Mouse (Mus musculus) hindbrain, embryonic 11.5 days (tissue): ENCODE measurements at regions not wholly inside any gene's neighbourhood (a gene's known extent, or its start where the extent isn't known, plus 50 kb on each side); places are given as distances from the start of the nearest gene placed in this dataset.

ENCODE experiments used
- ATAC-seq: fragments of 200-750 bp; cut with Nextera tagmentation; 2 replicates; pipeline ENCODE4 v1.8.0; 2017; ENCODE audit warnings: mild to moderate bottlenecking, moderate TSS enrichment, moderate library complexity; ENCODE audit not compliant: low FRiP score
- DNase-seq: peaks from one replicate; pipeline ENCODE4 v3.0.0-alpha.2; 2015; ENCODE audit warnings: low spot score
- H3K27ac ChIP-seq: fragments of 300-500 bp; sonication (generic); 2 replicates; pipeline ENCODE4 v1.5.1; 2014; ENCODE audit warnings: mild to moderate bottlenecking, low read depth, low read length
- H3K27me3 ChIP-seq: fragments of 300-500 bp; sonication (generic); 2 replicates; pipeline ENCODE4 v1.6.1; 2014; ENCODE audit warnings: mild to moderate bottlenecking, low read length, moderate library complexity, mixed read lengths; ENCODE audit not compliant: control insufficient read depth, insufficient read depth
- H3K36me3 ChIP-seq: fragments of 300-500 bp; sonication (generic); 2 replicates; pipeline ENCODE4 v1.6.1; 2014; ENCODE audit warnings: mild to moderate bottlenecking, low read length, moderate library complexity, mixed read lengths; ENCODE audit not compliant: control insufficient read depth, insufficient read depth
- H3K4me1 ChIP-seq: fragments of 300-500 bp; sonication (generic); replicated peaks from 2 replicates; pipeline ENCODE4 v1.6.1; 2014; ENCODE audit warnings: low read length, mixed read lengths; ENCODE audit not compliant: control insufficient read depth, insufficient read depth
- H3K4me2 ChIP-seq: fragments of 300-500 bp; sonication (generic); replicated peaks from 2 replicates; pipeline ENCODE4 v1.6.1; 2014; ENCODE audit warnings: mild to moderate bottlenecking, low read depth, low read length
- H3K4me3 ChIP-seq: fragments of 300-500 bp; sonication (generic); 2 replicates; pipeline ENCODE4 v1.5.1; 2014; ENCODE audit warnings: low read depth, low read length
- H3K9ac ChIP-seq: fragments of 300-500 bp; sonication (generic); 2 replicates; pipeline ENCODE4 v1.6.1; 2014; ENCODE audit warnings: low read depth, low read length
- H3K9me3 ChIP-seq: fragments of 300-500 bp; sonication (generic); 2 replicates; pipeline ENCODE4 v1.6.1; 2016; ENCODE audit warnings: low read length; ENCODE audit not compliant: control insufficient read depth
- WGBS: fragments of 180-500 bp; shearing (Covaris S2); extraction: QIAGEN DNeasy Blood & Tissue Kit; methylation state at CpG from one replicate; pipeline ENCODE4 v1.1.7; 2014; 5-methylcytosine and 5-hydroxymethylcytosine counted together

GRCm38 (mm10) chr12:77140141-77140540 lies 97.8 kb upstream of the Fut8 start:
- Histone ChIP-seq H3K36me3 (no peaks in the 10 kb centered on the region), H3K4me1 (no peaks in the 10 kb centered on the region), H3K9me3 (no peaks in the 10 kb centered on the region), H3K9ac (no peak overlapping the region), H3K4me2 (no peak overlapping the region), H3K27me3 (no peaks in the 10 kb centered on the region), H3K4me3 (no peak overlapping the region), H3K27ac (no peak overlapping the region)
- ATAC-seq (no peak), DNase-seq (no peak)
- WGBS, result 77% methylated on average over 5 of the region's 5 CpGs

- no peak overlapping the region for H3K27ac ChIP-seq
- no peaks in the 10 kb centered on the region for H3K9me3 ChIP-seq
- H3K4me2 ChIP-seq, result no peak overlapping the region
- 88% methylated on average over 2 of the region's 2 CpGs for WGBS
- DNase-seq (no peak), ATAC-seq (no peak)
- H3K4me1 ChIP-seq, result no peaks in the 10 kb centered on the region
- no peak overlapping the region for H3K4me3 ChIP-seq
- no peaks in the 10 kb centered on the region for H3K36me3 ChIP-seq
- H3K9ac ChIP-seq, result no peak overlapping the region
- no peaks in the 10 kb centered on the region for H3K27me3 ChIP-seq
Measured at GRCm38 (mm10) chr12:77139718-77140117, 98.2 kb upstream of the Fut8 start.

GRCm38 (mm10) chr12:77138506-77139201 lies 99.3 kb upstream of the Fut8 start:
- Histone ChIP-seq H3K4me2 (no peak overlapping the region), H3K4me3 (no peak overlapping the region), H3K9ac (no peak overlapping the region), H3K4me1 (no peaks in the 10 kb centered on the region), H3K36me3 (no peaks in the 10 kb centered on the region), H3K27me3 (no peaks in the 10 kb centered on the region), H3K9me3 (no peaks in the 10 kb centered on the region), H3K27ac (no peak overlapping the region)
- ATAC-seq, result no peak
- WGBS, result 75% methylated on average over 11 of the region's 11 CpGs
- DNase-seq, result no peak

- Histone ChIP-seq H3K9me3 (no peaks in the 10 kb centered on the region), H3K27me3 (no peaks in the 10 kb centered on the region), H3K4me1 (no peaks in the 10 kb centered on the region), H3K4me3 (no peak overlapping the region), H3K9ac (no peak overlapping the region), H3K36me3 (no peaks in the 10 kb centered on the region), H3K27ac (no peak overlapping the region), H3K4me2 (no peak overlapping the region)
- no peak for DNase-seq
- no peak for ATAC-seq
- 92% methylated on average over 10 of the region's 10 CpGs for WGBS
Measured at GRCm38 (mm10) chr12:77137291-77137830, 100.6 kb upstream of the Fut8 start.

- WGBS, result 92% methylated on average over 6 of the region's 6 CpGs
- no peak for ATAC-seq
- H3K9ac ChIP-seq, result no peak overlapping the region
- no peak overlapping the region for H3K4me3 ChIP-seq
- H3K4me2 ChIP-seq, result no peak overlapping the region
- no peaks in the 10 kb centered on the region for H3K27me3 ChIP-seq
- H3K4me1 ChIP-seq, result no peaks in the 10 kb centered on the region
- no peaks in the 10 kb centered on the region for H3K9me3 ChIP-seq
- no peak for DNase-seq
- H3K36me3 ChIP-seq, result no peaks in the 10 kb centered on the region
- no peak overlapping the region for H3K27ac ChIP-seq
Measured at GRCm38 (mm10) chr12:77135661-77136060, 102.3 kb upstream of the Fut8 start.

GRCm38 (mm10) chr12:77135067-77135466 lies 102.9 kb upstream of the Fut8 start:
- H3K4me1 ChIP-seq, result no peaks in the 10 kb centered on the region
- no peaks in the 10 kb centered on the region for H3K36me3 ChIP-seq
- DNase-seq (no peak), ATAC-seq (no peak)
- no peak overlapping the region for H3K27ac ChIP-seq
- no peak overlapping the region for H3K9ac ChIP-seq
- H3K4me2 ChIP-seq, result no peak overlapping the region
- H3K9me3 ChIP-seq, result no peaks in the 10 kb centered on the region
- no peaks in the 10 kb centered on the region for H3K27me3 ChIP-seq
- no peak overlapping the region for H3K4me3 ChIP-seq
- WGBS, result 86% methylated on average over 3 of the region's 3 CpGs

- no peak overlapping the region for H3K4me2 ChIP-seq
- no peaks in the 10 kb centered on the region for H3K36me3 ChIP-seq
- H3K4me1 ChIP-seq, result no peaks in the 10 kb centered on the region
- no peak overlapping the region for H3K4me3 ChIP-seq
- ATAC-seq (no peak), DNase-seq (no peak)
- 77% methylated on average over 9 of the region's 9 CpGs for WGBS
- no peak overlapping the region for H3K27ac ChIP-seq
- H3K27me3 ChIP-seq, result no peaks in the 10 kb centered on the region
- no peak overlapping the region for H3K9ac ChIP-seq
- H3K9me3 ChIP-seq, result no peaks in the 10 kb centered on the region
Measured at GRCm38 (mm10) chr12:77134306-77135010, 103.5 kb upstream of the Fut8 start.

- 83% methylated on average over 5 of the region's 5 CpGs for WGBS
- no peak overlapping the region for H3K9ac ChIP-seq
- H3K9me3 ChIP-seq, result no peaks in the 10 kb centered on the region
- H3K27me3 ChIP-seq, result no peaks in the 10 kb centered on the region
- H3K4me3 ChIP-seq, result no peak overlapping the region
- no peaks in the 10 kb centered on the region for H3K4me1 ChIP-seq
- DNase-seq (no peak), ATAC-seq (no peak)
- H3K27ac ChIP-seq, result no peak overlapping the region
- no peak overlapping the region for H3K4me2 ChIP-seq
- no peaks in the 10 kb centered on the region for H3K36me3 ChIP-seq
Measured at GRCm38 (mm10) chr12:77133465-77134305, 104.2 kb upstream of the Fut8 start.
